Mouse (Mus musculus) CH12.LX (cell line): ENCODE measurements around the gene Aunip. TPM values are rescaled to one million over a fixed set of nuclear protein-coding genes. Genes with fewer than 3 reads are reported as not detected.

ENCODE experiments used
- DNase-seq: peaks from one replicate; pipeline ENCODE4 v3.0.0-alpha.2; 2013; ENCODE audit errors: extremely low read depth
- H3K27ac ChIP-seq: 2 replicates; pipeline ENCODE4 v1.5.1; 2012; ENCODE audit warnings: low read depth, mild to moderate bottlenecking, control low read depth, moderate library complexity; ENCODE audit not compliant: insufficient read depth
- H3K27me3 ChIP-seq: replicated peaks from 2 replicates; pipeline ENCODE3; 2012; ENCODE audit warnings: inconsistent platforms
- H3K36me3 ChIP-seq, 2 experiments: replicated peaks in 1 of 2; 2 replicates each; pipeline versions ENCODE3 to v1.6.1; 2012; ENCODE audit warnings: inconsistent platforms in 1 of 2, low read length in 1 of 2, mild to moderate bottlenecking in 1 of 2, mixed read lengths in 1 of 2, moderate library complexity in 1 of 2; ENCODE audit not compliant: control insufficient read depth in 1 of 2, insufficient read depth in 1 of 2
- H3K4me1 ChIP-seq, 2 experiments: 2 replicates each; pipeline ENCODE4 v1.6.1; 2012; ENCODE audit warnings: inconsistent platforms in 1 of 2, moderate library complexity in 1 of 2; ENCODE audit not compliant: insufficient read depth in 2 of 2, control insufficient read depth in 1 of 2
- H3K4me2 ChIP-seq: 2 replicates; pipeline ENCODE4 v1.6.1; 2012; ENCODE audit warnings: low read depth, mild to moderate bottlenecking, control low read depth; ENCODE audit not compliant: poor library complexity, insufficient read depth, severe bottlenecking
- H3K4me3 ChIP-seq, 3 experiments: fragments of 150-350 bp in 1 of 3; sonication (generic) in 1 of 3; replicated peaks in 1 of 3; 2 replicates each; pipeline versions ENCODE3 to v1.5.1; 2011 to 2012; ENCODE audit warnings: low read depth in 2 of 3, low read length in 2 of 3, mild to moderate bottlenecking in 2 of 3, moderate library complexity in 2 of 3, control low read depth in 1 of 3, improper control_type of control experiment in 1 of 3, inconsistent platforms in 1 of 3, mixed read lengths in 1 of 3; ENCODE audit not compliant: poor library complexity in 1 of 3
- H3K79me2 ChIP-seq: replicated peaks from 2 replicates; pipeline ENCODE4 v1.6.1; 2012; ENCODE audit warnings: mild to moderate bottlenecking, moderate library complexity; ENCODE audit not compliant: control insufficient read depth, poor library complexity, insufficient read depth, severe bottlenecking; ENCODE audit errors: extremely low read depth
- H3K9ac ChIP-seq: 2 replicates; pipeline ENCODE4 v1.6.1; 2012; ENCODE audit warnings: low read depth, mild to moderate bottlenecking, control low read depth, moderate library complexity; ENCODE audit not compliant: insufficient read depth
- H3K9me3 ChIP-seq: replicated peaks from 2 replicates; pipeline ENCODE3; 2012; ENCODE audit warnings: low read length, inconsistent platforms, mixed read lengths
- BHLHE40 ChIP-seq: IDR thresholded peaks from 2 replicates; pipeline ENCODE4 v1.6.1; 2011; ENCODE audit warnings: mild to moderate bottlenecking, low read depth, low read length, improper control_type of control experiment
- CHD1 ChIP-seq: IDR thresholded peaks from 2 replicates; pipeline ENCODE4 v1.6.1; 2012; ENCODE audit warnings: low read depth, low read length, improper control_type of control experiment, inconsistent platforms
- E2F4 ChIP-seq: IDR thresholded peaks from 2 replicates; pipeline ENCODE4 v1.6.1; 2011; ENCODE audit warnings: low read depth, low read length, improper control_type of control experiment; ENCODE audit not compliant: insufficient replicate concordance
- IRF4 ChIP-seq: IDR thresholded peaks from 2 replicates; pipeline ENCODE4 v1.6.1; 2014; ENCODE audit warnings: low read depth, mild to moderate bottlenecking, inconsistent platforms, low read length, improper control_type of control experiment
- MAZ ChIP-seq: IDR thresholded peaks from 2 replicates; pipeline ENCODE4 v1.6.1; 2012; ENCODE audit warnings: low read depth, mild to moderate bottlenecking, inconsistent platforms, low read length, improper control_type of control experiment, moderate library complexity
- MEF2A ChIP-seq: IDR thresholded peaks from 2 replicates; pipeline ENCODE4 v1.6.1; 2014; ENCODE audit warnings: low read depth, mild to moderate bottlenecking, inconsistent platforms, low read length, improper control_type of control experiment, borderline replicate concordance
- MYC ChIP-seq: IDR thresholded peaks from 2 replicates; pipeline ENCODE4 v1.6.1; 2011; ENCODE audit warnings: low read depth, mild to moderate bottlenecking, improper control_type of control experiment, low read length
- NRF1 ChIP-seq: IDR thresholded peaks from 2 replicates; pipeline ENCODE4 v1.6.1; 2014; ENCODE audit warnings: low read depth, mild to moderate bottlenecking, inconsistent platforms, low read length, improper control_type of control experiment, moderate library complexity
- PAX5 ChIP-seq: IDR thresholded peaks from 2 replicates; pipeline ENCODE4 v1.6.1; 2012; ENCODE audit warnings: low read length, inconsistent platforms, mixed read lengths
- RAD21 ChIP-seq: IDR thresholded peaks from 2 replicates; pipeline ENCODE4 v1.6.1; 2011; ENCODE audit warnings: low read depth, mild to moderate bottlenecking, low read length, improper control_type of control experiment, moderate library complexity
- SIN3A ChIP-seq: IDR thresholded peaks from 2 replicates; pipeline ENCODE4 v1.6.1; 2012; ENCODE audit warnings: low read length, improper control_type of control experiment, inconsistent platforms
- SMC3 ChIP-seq: IDR thresholded peaks from 2 replicates; pipeline ENCODE4 v1.6.1; 2011; ENCODE audit warnings: low read depth, low read length, improper control_type of control experiment
- UBTF ChIP-seq: IDR thresholded peaks from 2 replicates; pipeline ENCODE4 v1.6.1; 2012; ENCODE audit warnings: low read depth, mild to moderate bottlenecking, inconsistent platforms, low read length, improper control_type of control experiment, moderate library complexity
- ZMIZ1 ChIP-seq: IDR thresholded peaks from 2 replicates; pipeline ENCODE4 v1.6.1; 2012; ENCODE audit warnings: low read depth, mild to moderate bottlenecking, inconsistent platforms, low read length, improper control_type of control experiment
- dilution Hi-C: fragments of 300-500 bp; cut with MboI; formaldehyde crosslinking; loops from 2 replicates; pipeline ENCODE4 v1.14.3; 2020; ENCODE audit warnings: low sequenced_read_pairs; ENCODE audit not compliant: extremely low pct_unique_long_range_greater_than_20kb, extremely low pct_ligation_motif_present
- in situ Hi-C: fragments of 300-500 bp; cut with MboI; formaldehyde crosslinking; loops from 3 replicates; pipeline ENCODE4 v1.14.3; 2019; ENCODE audit warnings: low sequenced_read_pairs, low pct_ligation_motif_present, low pct_unique_long_range_greater_than_20kb, mixed read lengths
- polyA plus RNA-seq: library from polyadenylated mRNA; unstranded; fragments of >175 nt; gene quantifications from 2 replicates; pipeline ENCODE4 v1.2.1, GENCODE M21; 2012; ENCODE audit warnings: low read depth; ENCODE audit not compliant: insufficient read length
- total RNA-seq, 2 experiments: library from RNA; depleted of rRNA; stranded (reverse); fragments of 300-350 nt in 1 of 2; fragments of >200 nt in 1 of 2; gene quantifications; 2 replicates each; pipeline ENCODE4 v1.2.3; 2012 to 2014

Gene Aunip
- total and polyA plus RNA-seq, 3 experiments: 11.5 to 14.9 (median 11.7) TPM

DNA sequence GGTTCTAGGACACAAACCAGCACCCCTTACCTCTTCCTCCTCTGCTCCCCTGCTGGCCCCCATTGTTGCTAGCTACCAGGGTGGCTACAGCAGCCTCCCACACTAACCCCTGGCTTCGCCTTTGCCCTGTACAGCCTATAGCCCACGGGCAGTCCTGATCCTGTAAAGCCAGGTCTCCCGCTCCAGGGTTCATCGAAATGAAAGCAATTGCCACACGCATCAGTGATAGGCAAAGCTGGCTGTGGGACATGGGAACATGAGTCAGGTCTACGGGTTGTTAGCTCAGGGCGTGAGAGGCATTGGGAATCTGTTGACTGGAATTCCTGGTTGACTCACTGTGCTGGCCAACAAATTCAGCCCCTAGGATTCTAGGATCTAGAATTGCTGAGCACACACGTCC lies 28.4 kb upstream of the Aunip start:
- no peak for TF ChIP-seq CHD1
- dilution Hi-C loops: no loop called here
- peaks cover 49% of the 10 kb centered on the region for H3K27me3 ChIP-seq
- in situ Hi-C loops: loop anchor here (25.0 kb wide), 1 partner anchor 220 kb away; the partner anchor contains the start of gene Grrp1
- H3K27ac ChIP-seq: no peak overlapping the region
- H3K4me1 ChIP-seq: peaks cover 7 to 19% of the 10 kb centered on the region in 2 experiments; a peak in 3 of 4 replicates
- H3K4me3 ChIP-seq: no peak overlapping the region
- no peaks in the 10 kb centered on the region for H3K36me3 ChIP-seq
- H3K9me3 ChIP-seq: no peaks in the 10 kb centered on the region
- no peak overlapping the region for H3K9ac ChIP-seq
- no peak overlapping the region for H3K4me2 ChIP-seq
- DNase-seq: no peak
- no peaks in the 10 kb centered on the region for H3K79me2 ChIP-seq

GRCm38 (mm10) chr4:134483078-134483688 lies 27.6 kb upstream of the Aunip start:
- DNase-seq: no peak
- Histone ChIP-seq H3K4me1 (peaks cover 6 to 14% of the 10 kb centered on the region in 2 experiments; a peak in 3 of 4 replicates), H3K36me3 (no peaks in the 10 kb centered on the region), H3K79me2 (no peaks in the 10 kb centered on the region), H3K9me3 (no peaks in the 10 kb centered on the region), H3K4me2 (no peak overlapping the region), H3K4me3 (no peak overlapping the region), H3K27me3 (peaks cover 51% of the 10 kb centered on the region), H3K9ac (no peak overlapping the region), H3K27ac (no peak overlapping the region)
- TF ChIP-seq PAX5: no peak
- TF ChIP-seq NRF1: no peak
- no peak for TF ChIP-seq IRF4
- no peak for TF ChIP-seq RAD21
- no peak for TF ChIP-seq E2F4
- no peak for TF ChIP-seq MAZ
- TF ChIP-seq ZMIZ1: no peak
- no peak for TF ChIP-seq CHD1
- TF ChIP-seq MEF2A: no peak
- no peak for TF ChIP-seq MYC
- no peak for TF ChIP-seq SIN3A
- no peak for TF ChIP-seq SMC3
- TF ChIP-seq BHLHE40: no peak
- no peak for TF ChIP-seq UBTF
- dilution Hi-C loops: no loop called here
- in situ Hi-C loops: loop anchor here (25.0 kb wide), 1 partner anchor 221 kb away; the partner anchor contains the start of gene Grrp1
